Mouse (Mus musculus): ENCODE data around the gene Ngfr.

DNA sequence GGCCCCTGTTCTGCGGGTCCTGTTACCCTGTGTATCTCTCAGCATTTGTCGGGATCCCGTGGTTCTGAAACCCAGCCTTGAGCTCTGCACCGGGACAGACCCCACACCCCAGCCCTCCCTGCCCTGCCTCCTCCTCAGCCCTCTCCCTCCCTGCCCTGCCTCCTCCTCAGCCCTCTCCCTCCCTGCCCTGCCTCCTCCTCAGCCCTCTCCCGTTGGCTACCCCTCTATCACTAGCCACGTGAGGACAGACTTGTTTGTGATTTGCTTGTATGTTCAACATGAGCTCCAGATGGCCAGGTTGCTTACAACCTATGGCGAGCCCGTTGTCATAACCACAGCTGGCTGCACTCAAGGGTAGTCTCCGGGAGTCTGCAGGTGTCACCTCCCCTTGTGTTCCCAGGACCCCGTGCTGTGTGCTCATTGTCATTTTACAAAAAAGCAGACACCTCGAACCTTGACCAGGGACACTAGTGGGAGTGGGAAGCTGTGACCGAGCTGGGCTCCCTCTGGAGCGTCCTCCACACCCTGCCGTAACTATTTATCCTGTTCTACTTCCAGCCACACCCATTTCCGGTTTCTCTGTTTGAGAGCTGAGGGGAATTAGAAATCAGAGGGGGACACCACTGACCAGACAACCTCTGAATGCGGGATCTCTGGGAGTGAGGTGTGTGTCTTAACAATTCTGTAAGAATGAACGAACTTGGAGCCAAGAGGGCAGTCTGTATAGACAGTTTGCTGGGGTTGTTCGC lies 46.7 kb downstream of the Ngfr start:
- TF ChIP-seq MXI1 (IDR thresholded peaks at IDR 0.05; ENCODE audit: low read depth, low read length) (no peak), EP300 (IDR thresholded peaks at IDR 0.05; ENCODE audit: low read depth in 1 of 2, low read length in 2 of 2) (no peak), JUND (IDR thresholded peaks at IDR 0.05; ENCODE audit: low read depth, low read length) (no peak), CTCF (IDR thresholded peaks at IDR 0.05 in 2 of 3, conservative IDR thresholded peaks at IDR 0.05 in 1 of 3; ENCODE audit: control insufficient read depth in 1 of 3, insufficient read depth in 1 of 3, low read depth in 2 of 3, low read length in 3 of 3, poor library complexity in 1 of 3, severe bottlenecking in 1 of 3) (no peak), UBTF (IDR thresholded peaks at IDR 0.05; ENCODE audit: borderline replicate concordance, insufficient read depth, low read depth, low read length) (no peak)
